Mouse (Mus musculus) kidney, embryonic 14.5 days (tissue): Measurements from ENCODE around the gene Olfr160. TPM values are rescaled to one million over a fixed set of nuclear protein-coding genes. Genes with fewer than 3 reads are reported as not detected.

Experiments used
- ATAC-seq: fragments of 200-750 bp; cut with Nextera tagmentation; 2 replicates; pipeline ENCODE4 v1.8.0; 2017; ENCODE audit warnings: moderate number of reproducible peaks, mild to moderate bottlenecking, moderate TSS enrichment, moderate library complexity; ENCODE audit not compliant: low FRiP score, low TSS enrichment
- H3K27ac ChIP-seq: fragments of 300-500 bp; sonication (generic); 2 replicates; pipeline ENCODE4 v1.5.1; 2014; ENCODE audit warnings: low read depth, mild to moderate bottlenecking, low read length, moderate library complexity, mixed read lengths
- H3K27me3 ChIP-seq: fragments of 300-500 bp; sonication (generic); 2 replicates; pipeline ENCODE4 v1.6.1; 2014; ENCODE audit warnings: mild to moderate bottlenecking, low read length; ENCODE audit not compliant: control insufficient read depth, insufficient read depth
- H3K36me3 ChIP-seq: fragments of 300-500 bp; sonication (generic); 2 replicates; pipeline ENCODE4 v1.6.1; 2014; ENCODE audit warnings: low read length, mixed read lengths; ENCODE audit not compliant: control insufficient read depth, insufficient read depth
- H3K4me1 ChIP-seq: fragments of 300-500 bp; sonication (generic); 2 replicates; pipeline ENCODE4 v1.6.1; 2014; ENCODE audit warnings: low read length, mixed read lengths; ENCODE audit not compliant: control insufficient read depth, insufficient read depth
- H3K4me2 ChIP-seq: fragments of 300-500 bp; sonication (generic); replicated peaks from 2 replicates; pipeline ENCODE4 v1.6.1; 2014; ENCODE audit warnings: low read depth, mild to moderate bottlenecking, low read length
- H3K4me3 ChIP-seq: fragments of 300-500 bp; sonication (generic); 2 replicates; pipeline ENCODE4 v1.5.1; 2014; ENCODE audit warnings: mild to moderate bottlenecking, low read length
- H3K9ac ChIP-seq: fragments of 300-500 bp; sonication (generic); 2 replicates; pipeline ENCODE4 v1.6.1; 2014; ENCODE audit warnings: low read depth, mild to moderate bottlenecking, low read length, moderate library complexity
- H3K9me3 ChIP-seq: fragments of 300-500 bp; sonication (generic); 2 replicates; pipeline ENCODE4 v1.6.1; 2016; ENCODE audit warnings: low read length; ENCODE audit not compliant: control insufficient read depth
- WGBS: fragments of 180-500 bp; shearing (Covaris S2); extraction: QIAGEN DNeasy Blood & Tissue Kit; methylation state at CpG from one replicate; pipeline ENCODE4 v1.1.7; 2014; 5-methylcytosine and 5-hydroxymethylcytosine counted together
- polyA plus RNA-seq: library from polyadenylated mRNA; unstranded; fragments of >200 nt; fragmentation: Nextera tagmentation; extraction: Ambion mirVana; gene quantifications from 2 replicates; pipeline ENCODE4 v1.2.1, GENCODE M21; 2014

Olfr160 gene
- polyA plus RNA-seq, 1 experiment from 2014 or later, result not detected

DNA sequence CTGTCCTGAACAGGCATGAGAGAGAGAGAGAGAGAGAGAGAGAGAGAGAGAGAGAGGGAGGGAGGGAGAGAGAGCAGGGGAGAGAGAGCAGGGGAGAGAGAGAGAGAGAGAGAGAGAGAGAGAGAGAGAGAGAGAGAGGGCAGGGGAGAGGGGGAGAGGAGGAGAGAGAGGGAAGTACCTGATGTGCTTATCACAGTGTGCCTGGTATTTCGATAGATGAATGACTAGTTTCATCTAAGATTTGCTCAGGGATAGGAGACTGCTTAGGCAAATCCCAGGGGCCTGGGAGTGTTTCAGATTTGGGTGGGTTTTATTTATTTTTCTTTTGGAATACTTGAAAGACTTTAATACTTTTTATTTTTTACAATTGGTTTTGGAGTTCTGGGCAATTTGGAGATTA lies 52.8 kb downstream of the Olfr160 start:
- WGBS, result 89% methylated on average over 1 of the region's 1 CpGs
- H3K27ac ChIP-seq, result no peak overlapping the region
- no peaks in the 10 kb centered on the region for H3K9me3 ChIP-seq
- no peak overlapping the region for H3K9ac ChIP-seq
- no peaks in the 10 kb centered on the region; the same call in 1 of the 2 replicates for H3K27me3 ChIP-seq
- no peak overlapping the region for H3K4me2 ChIP-seq
- H3K4me3 ChIP-seq, result no peak overlapping the region
- no peaks in the 10 kb centered on the region for H3K36me3 ChIP-seq
- no peaks in the 10 kb centered on the region for H3K4me1 ChIP-seq
- no peak for ATAC-seq

DNA sequence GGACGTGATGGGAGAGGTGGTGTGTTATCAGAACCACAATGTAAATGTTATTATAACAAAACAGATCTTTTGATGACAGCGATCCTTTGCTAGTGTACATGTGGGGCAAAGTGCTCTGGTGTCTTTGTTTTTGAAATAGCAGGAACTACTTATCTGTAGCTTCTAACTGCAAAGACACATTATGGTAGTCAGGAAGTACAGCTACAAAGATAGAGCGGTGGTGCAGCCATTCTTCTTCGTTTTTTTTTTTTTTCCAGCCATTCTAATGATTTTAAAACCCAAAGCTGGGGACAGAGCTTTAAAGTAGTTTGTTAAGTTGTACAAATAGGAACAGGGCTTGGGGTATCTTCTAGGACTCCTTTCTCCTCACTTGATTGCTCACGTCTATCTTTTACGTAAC lies 56.6 kb downstream of the Olfr160 start:
- 91% methylated on average over 6 of the region's 6 CpGs for WGBS

More for the DNA sequence above, 56.6 kb downstream of the Olfr160 start:
- no peak overlapping the region for H3K4me2 ChIP-seq
- no peaks in the 10 kb centered on the region for H3K9me3 ChIP-seq
- no peaks in the 10 kb centered on the region; the same call in 1 of the 2 replicates for H3K27me3 ChIP-seq
- no peak overlapping the region for H3K9ac ChIP-seq
- no peak for ATAC-seq
- H3K4me3 ChIP-seq, result no peak overlapping the region
- no peak overlapping the region for H3K27ac ChIP-seq
- no peaks in the 10 kb centered on the region for H3K4me1 ChIP-seq
- peaks cover 3% of the 10 kb centered on the region; the same call in 1 of the 2 replicates for H3K36me3 ChIP-seq

Other genes with a start within 250 kb of the Olfr160 start
- 28.5 and 33.2 TPM in 2 replicates for gene Msantd2, start 226.9 kb downstream of the Olfr160 start, polyA plus RNA-seq
- 49.7 and 61.8 TPM in 2 replicates for gene Esam, start 188.2 kb downstream of the Olfr160 start, polyA plus RNA-seq
- gene Vsig2, start 177.0 kb downstream of the Olfr160 start, polyA plus RNA-seq, result 1.1 and 1.3 TPM in 2 replicates
- gene Nrgn, start 163.3 kb downstream of the Olfr160 start, polyA plus RNA-seq, result 3.1 and 3.4 TPM in 2 replicates
- gene Siae, start 160.6 kb downstream of the Olfr160 start, polyA plus RNA-seq, result 6.8 and 10.8 TPM in 2 replicates
- gene Spa17, start 102.5 kb downstream of the Olfr160 start, polyA plus RNA-seq, result 6.7 and 8.0 TPM in 2 replicates
- gene Tbrg1, start 58.9 kb downstream of the Olfr160 start, polyA plus RNA-seq, result 135 and 142 TPM in 2 replicates
- not detected in 2 replicates for gene Panx3, start 47.0 kb downstream of the Olfr160 start, polyA plus RNA-seq
- not detected in 2 replicates for gene Olfr874, start 28.9 kb upstream of the Olfr160 start, polyA plus RNA-seq
- gene Olfr875, start 55.6 kb upstream of the Olfr160 start, polyA plus RNA-seq, result not detected in 2 replicates
- not detected in 2 replicates for gene Olfr876, start 86.8 kb upstream of the Olfr160 start, polyA plus RNA-seq
- not detected in 2 replicates for gene Olfr877, start 138.0 kb upstream of the Olfr160 start, polyA plus RNA-seq
- not detected in 2 replicates for gene Olfr145, start 180.5 kb upstream of the Olfr160 start, polyA plus RNA-seq
- gene Olfr878, start 201.6 kb upstream of the Olfr160 start, polyA plus RNA-seq, result not detected in 2 replicates